Mouse (Mus musculus) kidney, adult 2 months (tissue): ENCODE measurements at regions not wholly inside any gene's neighbourhood (a gene's known extent, or its start where the extent isn't known, plus 50 kb on each side); places are given as distances from the start of the nearest gene placed in this dataset.

ENCODE experiments used
- CTCF ChIP-seq: fragments of 200-500 bp; conservative IDR thresholded peaks from 2 replicates; pipeline ENCODE4 v1.5.1; 2011; ENCODE audit warnings: low read depth, mild to moderate bottlenecking, control low read depth, low read length, moderate library complexity, mixed read lengths; ENCODE audit not compliant: insufficient read depth, insufficient read length
- POLR2A ChIP-seq: fragments of 200-500 bp; IDR thresholded peaks from one replicate; pipeline ENCODE4 v1.6.1; 2011; ENCODE audit warnings: low read depth, low read length, control low read depth

- TF ChIP-seq POLR2A (no peak), CTCF (no peak)
Measured at GRCm38 (mm10) chr14:97403176-97403795, 766.3 kb downstream of the Dach1 start.
